Mouse (Mus musculus): ENCODE data around the gene Hikeshi. TPM values are rescaled to one million over a fixed set of nuclear protein-coding genes. Genes with fewer than 3 reads are reported as not detected.

Gene Hikeshi
- polyA plus RNA-seq, 1 experiment from 2014 or later: 126 TPM

DNA sequence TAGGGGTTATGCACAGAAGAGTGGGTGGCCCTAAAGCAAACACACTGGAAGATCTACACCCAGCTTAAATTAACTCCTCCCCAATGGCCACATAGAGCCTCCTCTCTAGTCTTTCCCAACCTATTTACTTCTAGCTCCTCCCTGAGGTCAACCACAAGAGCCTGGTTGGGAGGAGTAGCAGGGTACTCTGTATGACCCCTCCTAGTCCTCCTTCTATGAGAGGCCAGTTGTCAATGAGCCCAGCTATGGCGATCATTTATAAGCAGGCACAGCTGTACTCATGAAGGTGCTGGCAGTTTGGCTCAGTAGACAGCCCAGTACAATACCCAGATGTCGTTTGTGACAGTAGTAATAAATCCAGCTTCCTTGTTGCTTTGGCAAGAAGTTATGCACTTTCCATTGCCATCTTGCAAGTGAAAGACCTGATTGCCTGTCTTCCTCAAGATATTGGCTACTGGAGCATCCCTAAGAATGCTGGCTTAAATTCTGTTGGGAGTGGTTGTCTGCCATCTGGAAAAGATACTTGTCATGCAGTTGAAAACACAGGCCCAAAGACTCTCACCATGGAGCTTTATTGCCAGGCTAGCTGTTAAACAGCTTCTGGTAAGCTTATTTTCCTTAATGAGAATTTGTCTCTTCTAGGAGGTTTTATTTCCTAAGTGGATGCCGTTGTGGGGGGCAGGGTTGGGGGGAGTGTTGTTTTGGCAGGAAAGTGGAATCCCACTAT, 27.4 kb downstream of the Hikeshi start:
- peaks cover 13% of the 10 kb centered on the region; the same call in 1 of the 2 replicates for H3K36me3 ChIP-seq (ENCODE audit: insufficient read depth)
- H3K27me3 ChIP-seq (ENCODE audit: insufficient read depth, low read length): no peaks in the 10 kb centered on the region
- no peak overlapping the region for H3K4me2 ChIP-seq
- H3K4me1 ChIP-seq (ENCODE audit: insufficient read depth): no peaks in the 10 kb centered on the region
- H3K27ac ChIP-seq (ENCODE audit: low read depth): no peak overlapping the region
- no peak overlapping the region for H3K9ac ChIP-seq
- no peak for DNase-seq
- ATAC-seq (ENCODE audit: insufficient read depth): no peak
- no peak for TF ChIP-seq CTCF (IDR thresholded peaks at IDR 0.05; ENCODE audit: low read depth)
- 79% methylated on average over 3 of the region's 3 CpGs for WGBS
- H3K9me3 ChIP-seq (ENCODE audit: low read depth, low read length): no peaks in the 10 kb centered on the region
- H3K4me3 ChIP-seq (ENCODE audit: low read depth, low read length): no peak overlapping the region

DNA sequence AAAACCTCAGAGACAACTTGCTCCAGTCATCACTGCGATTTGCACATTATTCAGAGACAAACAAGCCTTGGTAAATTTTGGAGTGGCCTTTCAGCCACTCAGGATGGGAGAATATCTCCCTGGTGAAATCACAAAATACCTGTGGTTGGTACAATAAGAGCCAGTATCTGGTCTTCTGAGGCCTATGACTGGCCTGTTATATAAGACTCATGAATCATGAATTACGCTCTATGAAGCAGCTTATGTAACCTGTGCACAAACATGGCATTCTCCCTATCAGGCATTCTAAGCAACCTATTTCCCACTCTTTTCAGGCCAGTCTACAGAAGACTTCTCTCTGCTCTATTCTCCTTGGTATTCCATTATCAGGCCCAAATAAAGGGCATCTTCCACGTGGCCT, 28.6 kb downstream of the Hikeshi start:
- Histone ChIP-seq H3K9ac (no peak overlapping the region), H3K27me3 (ENCODE audit: insufficient read depth, low read length) (no peaks in the 10 kb centered on the region), H3K9me3 (ENCODE audit: low read depth, low read length) (no peaks in the 10 kb centered on the region), H3K36me3 (ENCODE audit: insufficient read depth) (peaks cover 7% of the 10 kb centered on the region; the same call in 1 of the 2 replicates), H3K4me1 (ENCODE audit: insufficient read depth) (no peaks in the 10 kb centered on the region), H3K4me2 (no peak overlapping the region), H3K4me3 (ENCODE audit: low read depth, low read length) (no peak overlapping the region), H3K27ac (ENCODE audit: low read depth) (no peak overlapping the region)
- TF ChIP-seq CTCF (IDR thresholded peaks at IDR 0.05; ENCODE audit: low read depth): no peak
- 88% methylated on average over 3 of the region's 3 CpGs for WGBS
- DNase-seq: no peak
- ATAC-seq (ENCODE audit: insufficient read depth): no peak

DNA sequence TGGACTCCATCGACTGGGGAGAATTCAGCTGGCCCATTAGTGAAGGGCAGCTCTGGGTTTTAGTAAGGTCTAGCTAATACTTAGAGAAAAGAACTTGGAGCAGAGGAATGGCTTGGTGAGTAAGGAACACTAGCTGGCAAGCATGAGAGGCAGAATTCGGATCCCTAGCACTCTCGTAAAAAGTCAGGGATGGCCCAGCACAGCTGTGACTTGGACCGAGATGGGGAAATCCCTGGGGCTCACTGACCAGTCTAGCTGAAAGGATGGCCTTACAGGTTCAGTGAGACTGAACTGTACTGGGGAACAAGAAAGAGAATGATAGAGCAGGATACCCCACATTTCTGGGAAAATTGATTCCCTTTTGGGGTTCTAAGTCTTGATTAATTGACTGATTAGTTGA, 31.3 kb downstream of the Hikeshi start:
- DNase-seq: no peak
- Histone ChIP-seq H3K4me2 (no peak overlapping the region), H3K27me3 (ENCODE audit: insufficient read depth, low read length) (no peaks in the 10 kb centered on the region), H3K4me3 (ENCODE audit: low read depth, low read length) (no peak overlapping the region), H3K9ac (no peak overlapping the region), H3K4me1 (ENCODE audit: insufficient read depth) (no peaks in the 10 kb centered on the region), H3K27ac (ENCODE audit: low read depth) (no peak overlapping the region), H3K9me3 (ENCODE audit: low read depth, low read length) (no peaks in the 10 kb centered on the region), H3K36me3 (ENCODE audit: insufficient read depth) (no peaks in the 10 kb centered on the region)
- no peak for TF ChIP-seq CTCF (IDR thresholded peaks at IDR 0.05; ENCODE audit: low read depth)
- no peak for ATAC-seq (ENCODE audit: insufficient read depth)
- WGBS: 76% methylated on average over 4 of the region's 4 CpGs

DNA sequence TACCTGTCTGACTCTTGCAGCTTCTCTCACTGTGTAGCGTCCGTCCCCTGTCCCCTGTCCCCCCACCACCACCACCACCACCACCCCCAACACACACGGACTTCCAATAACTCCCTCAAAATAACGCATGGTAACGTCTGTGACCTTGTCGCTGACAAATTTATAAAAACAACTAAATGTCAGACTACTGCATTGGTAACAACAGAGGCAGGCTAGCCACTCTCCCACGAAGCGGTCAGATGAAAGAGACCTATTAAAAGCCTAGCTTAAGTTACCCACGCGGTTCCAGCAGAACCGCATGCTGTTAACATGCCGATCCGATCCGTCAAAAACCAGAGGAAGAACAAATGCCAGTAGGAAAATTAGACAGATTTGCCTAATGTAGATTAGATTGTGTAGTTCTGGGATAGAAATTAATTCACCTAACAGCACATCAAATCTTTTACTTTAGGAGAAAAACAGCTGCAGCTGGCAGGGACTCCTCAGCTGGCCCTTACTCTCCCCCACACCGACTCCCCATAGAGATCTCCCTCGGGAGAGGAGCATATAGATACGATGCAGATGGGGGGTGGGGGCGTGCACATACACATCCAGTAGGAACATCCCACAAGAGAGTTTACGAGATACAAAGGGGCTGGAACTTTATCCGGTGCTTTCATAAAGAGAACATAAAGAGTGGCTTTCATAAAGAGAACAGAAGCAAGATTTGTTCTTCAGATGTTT, 31.9 kb downstream of the Hikeshi start:
- no peak overlapping the region for H3K4me3 ChIP-seq (ENCODE audit: low read depth, low read length)
- no peak for DNase-seq
- H3K4me1 ChIP-seq (ENCODE audit: insufficient read depth): no peaks in the 10 kb centered on the region
- ATAC-seq (ENCODE audit: insufficient read depth): peak; percentile 16; the same call in 1 of the 2 replicates
- H3K27me3 ChIP-seq (ENCODE audit: insufficient read depth, low read length): no peaks in the 10 kb centered on the region
- TF ChIP-seq CTCF (IDR thresholded peaks at IDR 0.05; ENCODE audit: low read depth): no peak
- WGBS: 70% methylated on average over 20 of the region's 20 CpGs
- H3K4me2 ChIP-seq: no peak overlapping the region
- no peak overlapping the region for H3K27ac ChIP-seq (ENCODE audit: low read depth)
- H3K9me3 ChIP-seq (ENCODE audit: low read depth, low read length): no peaks in the 10 kb centered on the region
- no peaks in the 10 kb centered on the region for H3K36me3 ChIP-seq (ENCODE audit: insufficient read depth)
- H3K9ac ChIP-seq: no peak overlapping the region

DNA sequence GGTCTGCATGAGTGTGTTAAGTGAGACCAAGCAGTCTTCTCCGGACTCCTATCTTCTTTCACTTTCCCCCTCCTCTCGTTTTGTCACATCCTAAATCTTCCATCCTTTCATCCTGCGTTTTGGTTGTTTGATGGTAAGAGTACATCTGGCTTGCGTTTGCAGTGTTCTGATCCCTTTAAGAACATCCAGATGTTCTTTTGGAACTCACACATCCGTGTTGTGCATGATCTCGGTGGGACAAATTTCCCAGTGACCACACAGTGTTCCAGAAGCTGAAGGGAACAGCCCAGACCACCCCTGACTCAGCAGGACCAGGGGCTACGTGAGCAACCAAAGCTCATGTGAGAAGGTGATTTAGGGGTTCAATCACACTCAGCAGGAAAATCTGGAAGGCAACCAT, 32.6 kb downstream of the Hikeshi start:
- 35% methylated on average over 7 of the region's 7 CpGs for WGBS
- H3K4me1 ChIP-seq (ENCODE audit: insufficient read depth): no peaks in the 10 kb centered on the region
- peak; percentile 35 for ATAC-seq (ENCODE audit: insufficient read depth)
- H3K9ac ChIP-seq: no peak overlapping the region
- no peaks in the 10 kb centered on the region for H3K36me3 ChIP-seq (ENCODE audit: insufficient read depth)
- no peaks in the 10 kb centered on the region for H3K9me3 ChIP-seq (ENCODE audit: low read depth, low read length)
- H3K4me3 ChIP-seq (ENCODE audit: low read depth, low read length): no peak overlapping the region
- H3K27ac ChIP-seq (ENCODE audit: low read depth): no peak overlapping the region
- H3K4me2 ChIP-seq: no peak overlapping the region
- H3K27me3 ChIP-seq (ENCODE audit: insufficient read depth, low read length): no peaks in the 10 kb centered on the region
- DNase-seq: peak; percentile 25
- no peak for TF ChIP-seq CTCF (IDR thresholded peaks at IDR 0.05; ENCODE audit: low read depth)

DNA sequence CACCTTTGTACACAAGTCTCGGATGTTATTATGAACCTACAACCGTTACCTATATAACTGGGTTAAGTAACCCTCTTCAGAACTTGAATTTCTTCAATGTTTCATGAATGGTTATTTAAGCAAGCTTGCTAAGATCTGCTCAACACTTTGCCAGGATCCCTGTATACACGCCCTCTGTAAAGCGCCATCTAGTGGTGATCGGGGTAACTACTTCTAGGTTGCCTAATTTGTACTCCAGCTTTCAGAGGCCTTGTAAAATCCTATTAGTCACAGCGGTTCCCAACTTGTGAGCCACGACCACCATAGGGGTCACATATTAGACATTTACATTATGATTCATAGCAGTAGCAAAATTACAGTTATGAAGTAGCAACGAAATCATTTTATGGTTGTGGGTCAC, 33.1 kb downstream of the Hikeshi start:
- H3K4me3 ChIP-seq (ENCODE audit: low read depth, low read length): no peak overlapping the region
- peak; percentile 90 for DNase-seq
- 18% methylated on average over 8 of the region's 8 CpGs for WGBS

More for the DNA sequence above, 33.1 kb downstream of the Hikeshi start:
- H3K27ac ChIP-seq (ENCODE audit: low read depth): no peak overlapping the region
- H3K4me1 ChIP-seq (ENCODE audit: insufficient read depth): no peaks in the 10 kb centered on the region
- H3K9me3 ChIP-seq (ENCODE audit: low read depth, low read length): no peaks in the 10 kb centered on the region
- H3K9ac ChIP-seq: no peak overlapping the region
- no peak overlapping the region for H3K4me2 ChIP-seq
- no peaks in the 10 kb centered on the region for H3K27me3 ChIP-seq (ENCODE audit: insufficient read depth, low read length)
- H3K36me3 ChIP-seq (ENCODE audit: insufficient read depth): no peaks in the 10 kb centered on the region
- ATAC-seq (ENCODE audit: insufficient read depth): peak; percentile 59
- TF ChIP-seq CTCF (IDR thresholded peaks at IDR 0.05; ENCODE audit: low read depth): peak; percentile 90
